Mouse (Mus musculus): ENCODE measurements around the gene Rfx2. TPM values are rescaled to one million over a fixed set of nuclear protein-coding genes. Genes with fewer than 3 reads are reported as not detected.

Gene Rfx2
- polyA plus RNA-seq (2012; rRNA removed; ENCODE audit: low replicate concordance): 17.1 and 19.0 TPM in 2 replicates

DNA sequence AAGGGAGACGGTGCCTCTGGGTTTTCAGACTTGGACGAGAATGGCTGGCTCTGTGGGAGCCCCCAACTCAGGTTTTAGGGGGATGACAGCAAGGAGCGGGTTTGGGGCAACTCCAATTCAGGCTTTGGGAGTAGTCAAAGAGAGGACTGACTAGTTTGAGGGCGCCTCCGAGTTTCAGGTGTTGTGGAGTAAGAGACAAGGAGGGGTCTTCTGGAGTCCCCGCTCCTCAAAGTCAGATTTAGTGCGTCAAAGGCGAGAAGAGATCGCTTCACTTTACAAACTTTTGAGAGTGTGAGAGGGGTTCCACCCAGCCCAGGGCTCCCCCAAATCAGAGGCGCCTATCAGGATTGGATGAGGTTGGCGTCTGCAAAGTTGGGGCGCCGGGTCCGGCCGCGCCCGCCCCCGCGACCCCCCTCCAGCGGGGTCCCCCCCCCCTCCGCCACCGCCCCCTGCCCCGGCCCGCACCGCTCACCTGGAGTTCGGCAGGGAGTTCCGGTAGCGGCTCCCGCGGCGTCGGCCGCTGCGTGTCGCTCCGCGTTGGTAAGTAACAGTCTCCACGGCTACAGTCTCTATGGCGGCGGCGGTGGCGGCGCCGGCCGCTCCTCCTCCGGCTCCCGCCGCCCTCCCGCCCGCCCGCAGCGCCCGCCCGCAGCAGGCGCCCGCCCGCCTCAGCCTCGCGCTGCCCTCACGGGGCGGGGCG lies at the start of gene Rfx2:
Rfx2 (minus strand) TSS at position 603 of the 700 bp plus-strand sequence.

DNA sequence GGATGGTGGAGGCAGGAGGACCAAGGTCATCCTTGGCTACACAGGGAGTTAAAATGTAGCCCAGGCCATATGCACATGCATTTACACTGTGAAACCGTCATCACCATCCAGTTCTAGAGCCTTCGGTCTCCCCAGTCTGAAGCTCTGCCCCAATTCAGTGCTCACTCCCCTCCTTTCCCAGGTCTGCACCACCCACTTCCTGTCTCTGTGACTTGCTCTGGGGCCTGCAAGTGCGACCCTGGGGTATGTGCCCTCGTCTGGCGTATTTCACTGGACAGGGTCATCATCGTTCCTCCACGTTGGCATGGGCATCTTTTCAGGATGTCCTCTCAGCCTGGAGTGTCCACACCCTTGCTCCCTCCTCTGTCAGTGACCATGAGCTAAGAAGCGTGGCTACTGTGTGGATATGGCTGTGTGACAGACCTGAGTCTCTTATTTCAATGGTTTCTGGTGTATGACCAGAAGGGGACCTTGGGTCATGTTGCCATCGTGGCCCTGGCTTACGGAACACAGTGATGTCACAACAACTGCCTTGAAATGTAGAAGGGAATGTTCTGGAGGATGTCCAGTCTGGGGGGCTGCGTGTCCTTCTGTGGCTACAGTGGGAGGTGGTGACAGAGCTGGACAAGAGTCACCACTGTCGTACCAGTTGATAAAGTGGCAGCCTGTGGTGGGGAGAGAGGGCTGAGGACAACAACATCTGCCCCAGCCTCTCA lies 44.3 kb upstream of the Rfx2 start, which contains the start of gene 1700061G19Rik:
1700061G19Rik (plus strand) TSS at position 542 of the 716 bp plus-strand sequence.

DNA sequence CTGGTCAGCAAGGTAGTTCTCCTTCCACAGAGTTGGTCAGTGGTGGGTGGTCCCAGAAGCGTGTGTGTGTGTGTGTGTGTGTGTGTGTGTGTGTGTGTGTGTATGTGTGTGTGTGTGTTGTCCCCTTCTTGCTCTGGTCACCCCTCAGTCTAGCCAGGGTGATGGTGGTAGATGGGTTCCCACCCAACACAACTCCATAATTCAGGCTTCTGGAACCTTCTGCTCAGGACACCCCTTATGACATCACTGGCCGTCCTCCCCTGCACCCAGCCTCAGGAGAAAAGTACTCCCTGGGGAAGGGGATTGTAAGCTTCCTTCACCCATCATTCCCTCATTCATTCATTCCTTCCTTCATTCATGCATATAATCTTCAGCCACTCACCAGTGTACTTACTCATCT lies 43.4 kb upstream of the Rfx2 start, which contains the start of gene Acsbg2:
Acsbg2 (minus strand) TSS at position 211 of the 400 bp plus-strand sequence.

DNA sequence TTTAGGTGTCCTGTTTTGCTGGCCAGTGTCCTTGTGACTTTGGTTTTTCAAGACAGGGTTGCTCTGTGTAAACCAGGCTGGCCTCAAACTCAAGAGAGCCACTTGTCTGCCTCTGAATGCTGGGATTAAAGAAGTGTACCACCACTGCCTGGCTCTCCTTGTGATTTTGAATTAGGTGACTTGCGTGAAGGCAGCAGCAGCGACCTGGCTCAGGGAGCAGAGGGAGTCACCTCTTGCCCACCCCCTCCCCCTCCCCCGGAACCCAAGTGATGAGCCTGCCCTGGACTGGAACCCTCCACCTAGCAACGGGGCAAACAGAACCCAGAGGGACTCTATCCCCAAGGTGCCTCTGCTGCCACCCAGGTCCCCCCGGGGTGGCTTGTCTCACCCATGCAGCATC lies 60.9 kb downstream of the Rfx2 start, which contains the start of gene Prr22:
Prr22 (plus strand) TSS at position 301 of the 400 bp plus-strand sequence.

DNA sequence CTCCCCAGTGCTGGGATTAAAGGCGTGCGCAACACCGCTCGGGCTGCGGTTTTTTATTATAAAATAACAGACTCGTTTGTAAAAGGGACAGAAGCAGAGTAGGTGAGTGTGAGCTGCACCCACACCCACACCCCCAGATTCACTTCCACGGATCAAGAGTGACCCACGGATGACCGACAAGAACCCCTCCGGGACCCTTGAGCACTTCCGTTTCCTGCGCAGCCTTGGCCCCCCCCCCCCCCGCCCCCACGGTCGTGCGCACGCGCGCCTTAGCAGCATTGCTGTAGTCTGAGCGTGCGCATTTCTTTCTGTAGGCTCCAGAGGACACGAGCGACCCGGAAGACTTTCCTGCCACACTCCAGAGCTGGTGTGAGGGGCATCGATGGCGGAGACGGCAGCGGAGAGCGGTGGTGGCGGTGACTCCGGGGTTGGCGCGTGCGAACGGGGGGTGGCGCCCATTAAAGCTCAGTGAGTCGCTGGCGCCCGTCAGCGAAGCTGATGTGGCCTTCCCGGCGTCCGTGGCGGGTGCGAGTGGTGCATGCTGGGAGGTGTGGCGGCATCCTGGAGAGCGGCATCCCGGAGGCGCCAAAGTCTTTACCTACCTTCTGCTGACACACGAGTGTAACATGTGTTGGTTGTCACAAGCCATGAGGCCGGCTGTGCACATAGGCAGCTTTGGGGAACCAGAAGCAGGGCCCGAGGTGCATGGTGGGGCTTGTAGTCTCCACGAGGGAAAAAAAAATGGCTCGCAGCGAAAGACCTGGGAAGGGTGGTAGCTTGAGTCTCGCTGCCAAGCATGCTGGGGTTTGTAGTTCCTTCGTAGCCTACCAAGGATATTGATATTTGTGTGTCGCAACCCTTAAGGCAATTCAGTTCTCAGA lies 66.1 kb downstream of the Rfx2 start, which contains the start of gene Dus3l:
Dus3l (plus strand) TSS at position 284 of the 881 bp plus-strand sequence.

DNA sequence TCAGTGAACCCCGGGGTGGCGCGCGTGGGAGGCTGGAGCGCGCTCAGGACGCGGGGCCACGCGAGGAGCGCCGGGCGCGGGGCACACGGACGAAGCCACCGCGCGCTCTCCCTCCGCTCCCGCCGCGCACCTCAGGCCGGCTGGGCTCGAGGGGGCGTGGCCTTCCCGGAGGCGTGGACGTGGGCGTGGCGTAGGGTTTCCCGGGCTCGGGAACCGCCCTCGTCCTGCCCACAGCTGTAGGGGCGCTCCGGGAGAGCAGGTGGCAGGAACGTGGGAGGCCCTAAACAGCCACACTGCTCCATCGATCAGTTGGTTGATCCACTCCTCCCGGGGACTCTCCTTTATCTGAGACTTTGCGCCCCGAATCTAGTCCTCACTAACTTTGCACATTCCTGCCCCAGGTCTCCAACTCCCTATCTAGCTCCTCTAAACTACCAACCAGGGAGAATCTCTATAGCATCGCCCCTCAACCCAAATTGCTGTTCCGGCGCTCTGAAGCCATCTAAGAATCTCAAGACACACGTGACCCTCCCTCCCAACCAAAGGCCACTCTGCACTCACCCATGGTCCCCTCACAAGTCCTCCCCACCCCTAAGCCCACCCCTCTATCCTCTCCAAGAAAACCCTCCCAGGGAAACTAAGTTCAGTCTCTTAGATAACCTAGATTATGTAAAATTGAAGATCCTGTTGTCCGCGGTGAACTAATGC lies 73.2 kb downstream of the Rfx2 start, which contains the start of gene Nrtn:
Nrtn (minus strand) TSS at position 115 of the 708 bp plus-strand sequence.

Other genes with a start within 250 kb of the Rfx2 start
- 56.0 and 97.0 TPM in 2 replicates for gene Safb2, start 246.4 kb downstream of the Rfx2 start, polyA plus RNA-seq (2012; rRNA removed; ENCODE audit: low replicate concordance)
- gene Safb, start 246.2 kb downstream of the Rfx2 start, polyA plus RNA-seq (2012; rRNA removed; ENCODE audit: low replicate concordance): 42.7 and 81.7 TPM in 2 replicates
- gene 2410015M20Rik, start 221.2 kb downstream of the Rfx2 start, polyA plus RNA-seq (2012; rRNA removed; ENCODE audit: low replicate concordance): 140 and 142 TPM in 2 replicates
- gene Rpl36, start 217.6 kb downstream of the Rfx2 start, polyA plus RNA-seq (2012; rRNA removed; ENCODE audit: low replicate concordance): 1,962 and 4,053 TPM in 2 replicates
- 76.8 and 87.4 TPM in 2 replicates for gene Lonp1, start 204.1 kb downstream of the Rfx2 start, polyA plus RNA-seq (2012; rRNA removed; ENCODE audit: low replicate concordance)
- gene Catsperd, start 202.9 kb downstream of the Rfx2 start, polyA plus RNA-seq (2012; rRNA removed; ENCODE audit: low replicate concordance): 0.31 and 0.63 TPM in 2 replicates
- 68.1 and 99.5 TPM in 2 replicates for gene Ranbp3, start 157.7 kb downstream of the Rfx2 start, polyA plus RNA-seq (2012; rRNA removed; ENCODE audit: low replicate concordance)
- gene Ndufa11, start 113.2 kb downstream of the Rfx2 start, polyA plus RNA-seq (2012; rRNA removed; ENCODE audit: low replicate concordance): 689 and 708 TPM in 2 replicates
- 27.7 and 47.7 TPM in 2 replicates for gene Vmac, start 113.0 kb downstream of the Rfx2 start, polyA plus RNA-seq (2012; rRNA removed; ENCODE audit: low replicate concordance)
- gene Nrtn, start 73.5 kb downstream of the Rfx2 start, polyA plus RNA-seq (2012; rRNA removed; ENCODE audit: low replicate concordance): 12.6 and 45.0 TPM in 2 replicates
- 71.4 and 109 TPM in 2 replicates for gene Dus3l, start 66.3 kb downstream of the Rfx2 start, polyA plus RNA-seq (2012; rRNA removed; ENCODE audit: low replicate concordance)
- gene Prr22, start 60.8 kb downstream of the Rfx2 start, polyA plus RNA-seq (2012; rRNA removed; ENCODE audit: low replicate concordance): 2.4 and 5.4 TPM in 2 replicates
- gene Acsbg2, start 43.4 kb upstream of the Rfx2 start, polyA plus RNA-seq (2012; rRNA removed; ENCODE audit: low replicate concordance): not detected in 2 replicates
- 0.05 and 0.06 TPM in 2 replicates for gene 1700061G19Rik, start 44.5 kb upstream of the Rfx2 start, polyA plus RNA-seq (2012; rRNA removed; ENCODE audit: low replicate concordance)
- gene Mllt1, start 104.4 kb upstream of the Rfx2 start, polyA plus RNA-seq (2012; rRNA removed; ENCODE audit: low replicate concordance): 47.6 and 68.7 TPM in 2 replicates
- gene Acer1, start 151.1 kb upstream of the Rfx2 start, polyA plus RNA-seq (2012; rRNA removed; ENCODE audit: low replicate concordance): 3.9 TPM in 1 of 2 replicates, not detected in the other
- 160 and 224 TPM in 2 replicates for gene Clpp, start 159.3 kb upstream of the Rfx2 start, polyA plus RNA-seq (2012; rRNA removed; ENCODE audit: low replicate concordance)
- gene Alkbh7, start 166.3 kb upstream of the Rfx2 start, polyA plus RNA-seq (2012; rRNA removed; ENCODE audit: low replicate concordance): 32.5 and 38.7 TPM in 2 replicates
- gene Pspn, start 169.0 kb upstream of the Rfx2 start, polyA plus RNA-seq (2012; rRNA removed; ENCODE audit: low replicate concordance): not detected in 2 replicates
- gene Gtf2f1, start 180.3 kb upstream of the Rfx2 start, polyA plus RNA-seq (2012; rRNA removed; ENCODE audit: low replicate concordance): 18.7 and 24.6 TPM in 2 replicates
- gene Gm17949, start 180.5 kb upstream of the Rfx2 start, polyA plus RNA-seq (2012; rRNA removed; ENCODE audit: low replicate concordance): 0.14 TPM in 1 of 2 replicates, not detected in the other
- 72.3 and 123 TPM in 2 replicates for gene Khsrp, start 200.5 kb upstream of the Rfx2 start, polyA plus RNA-seq (2012; rRNA removed; ENCODE audit: low replicate concordance)
- not detected in 2 replicates for gene Slc25a41, start 210.6 kb upstream of the Rfx2 start, polyA plus RNA-seq (2012; rRNA removed; ENCODE audit: low replicate concordance)
- 12.6 and 23.7 TPM in 2 replicates for gene Crb3, start 228.1 kb upstream of the Rfx2 start, polyA plus RNA-seq (2012; rRNA removed; ENCODE audit: low replicate concordance)
- gene Slc25a23, start 228.8 kb upstream of the Rfx2 start, polyA plus RNA-seq (2012; rRNA removed; ENCODE audit: low replicate concordance): 70.0 and 84.7 TPM in 2 replicates
- gene Dennd1c, start 247.5 kb upstream of the Rfx2 start, polyA plus RNA-seq (2012; rRNA removed; ENCODE audit: low replicate concordance): 46.4 and 60.9 TPM in 2 replicates